Mouse (Mus musculus): ENCODE measurements around the gene Gm9195. TPM values are rescaled to one million over a fixed set of nuclear protein-coding genes. Genes with fewer than 3 reads are reported as not detected.

Gene Gm9195
- polyA plus RNA-seq, 1 experiment from 2014 or later, result not detected

DNA sequence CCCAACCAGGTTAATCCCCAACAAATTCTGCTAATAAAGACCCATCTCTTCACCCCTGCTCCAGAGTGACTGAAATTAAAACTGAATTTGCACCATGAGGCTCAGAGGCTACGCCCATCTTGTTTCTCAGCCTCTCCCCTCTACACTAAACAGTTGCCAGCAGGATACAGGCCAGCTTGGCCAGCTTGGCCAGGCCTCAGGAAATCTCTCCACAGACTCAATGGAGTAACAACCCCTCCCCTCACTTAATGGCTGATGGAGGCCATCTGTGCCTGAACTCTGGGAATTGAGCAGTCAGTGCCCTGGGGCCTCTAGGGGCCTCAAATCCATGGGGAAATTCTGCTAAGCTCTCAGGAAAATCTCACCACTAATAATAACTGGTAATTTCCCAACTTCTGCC is 101.9 kb downstream of the Gm9195 start:
- Histone ChIP-seq H3K9me3 (ENCODE audit: control insufficient read depth) (no peaks in the 10 kb centered on the region), H3K4me1 (replicated peaks; ENCODE audit: control insufficient read depth, insufficient read depth, low read length) (no peaks in the 10 kb centered on the region), H3K36me3 (ENCODE audit: control insufficient read depth, insufficient read depth) (no peaks in the 10 kb centered on the region), H3K4me2 (replicated peaks; ENCODE audit: low read depth) (no peak overlapping the region), H3K27me3 (replicated peaks; ENCODE audit: control insufficient read depth, insufficient read depth, low read length) (no peaks in the 10 kb centered on the region), H3K27ac (ENCODE audit: low read depth, low read length) (no peak overlapping the region), H3K4me3 (ENCODE audit: low read depth, low read length) (no peak overlapping the region), H3K9ac (ENCODE audit: low read depth, low read length) (no peak overlapping the region)
- ATAC-seq, result no peak
- 48% methylated on average over 1 of the region's 1 CpGs for WGBS
- TF ChIP-seq CTCF (IDR thresholded peaks at IDR 0.05; ENCODE audit: low read depth), result no peak

DNA sequence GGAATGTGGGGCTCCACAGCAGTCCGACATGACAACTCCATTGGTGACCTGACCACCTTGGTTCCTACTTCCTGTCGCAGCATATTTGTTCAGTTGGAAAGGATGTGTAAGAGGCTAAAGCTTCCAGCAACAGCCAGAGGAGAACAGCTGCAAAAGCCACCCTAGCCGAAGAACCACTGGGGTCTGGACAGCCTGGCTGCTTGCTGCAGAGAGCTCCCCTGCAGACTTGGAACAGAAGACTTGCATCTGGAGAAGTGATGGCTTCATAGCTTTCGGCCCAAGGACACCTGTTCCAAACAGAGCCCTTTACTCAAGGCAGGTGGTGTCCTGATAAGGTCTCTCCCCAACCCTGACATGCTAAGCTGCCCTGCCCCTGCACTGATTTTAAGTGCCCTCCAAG is 102.3 kb downstream of the Gm9195 start:
- Histone ChIP-seq H3K36me3 (ENCODE audit: control insufficient read depth, insufficient read depth) (no peaks in the 10 kb centered on the region), H3K4me3 (ENCODE audit: low read depth, low read length) (no peak overlapping the region), H3K27me3 (replicated peaks; ENCODE audit: control insufficient read depth, insufficient read depth, low read length) (no peaks in the 10 kb centered on the region), H3K27ac (ENCODE audit: low read depth, low read length) (no peak overlapping the region), H3K4me1 (replicated peaks; ENCODE audit: control insufficient read depth, insufficient read depth, low read length) (no peaks in the 10 kb centered on the region), H3K4me2 (replicated peaks; ENCODE audit: low read depth) (no peak overlapping the region), H3K9me3 (ENCODE audit: control insufficient read depth) (no peaks in the 10 kb centered on the region), H3K9ac (ENCODE audit: low read depth, low read length) (no peak overlapping the region)
- ATAC-seq, result no peak
- TF ChIP-seq CTCF (IDR thresholded peaks at IDR 0.05; ENCODE audit: low read depth), result no peak
- 72% methylated on average over 4 of the region's 4 CpGs for WGBS

DNA sequence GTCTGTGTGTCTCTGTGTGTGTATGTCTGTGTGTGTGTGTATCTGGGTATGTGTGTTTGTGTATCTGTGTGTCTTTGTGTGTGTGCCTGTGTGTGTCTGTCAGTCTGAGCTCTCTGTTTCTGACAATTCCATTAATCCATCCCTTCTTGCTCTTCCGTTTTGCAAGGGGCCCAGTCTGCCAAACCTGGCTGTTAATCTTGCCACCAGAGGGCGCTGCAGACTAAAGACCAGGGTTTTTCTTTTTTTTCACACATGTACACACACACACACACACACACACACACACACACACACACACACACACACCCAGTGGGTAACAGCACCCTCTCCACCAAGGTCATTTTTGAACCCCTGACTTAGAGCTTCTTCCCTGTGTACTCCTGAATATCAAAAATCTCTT is 114.4 kb downstream of the Gm9195 start:
- Histone ChIP-seq H3K36me3 (ENCODE audit: control insufficient read depth, insufficient read depth) (no peaks in the 10 kb centered on the region), H3K9ac (ENCODE audit: low read depth, low read length) (no peak overlapping the region), H3K4me2 (replicated peaks; ENCODE audit: low read depth) (no peak overlapping the region), H3K27me3 (replicated peaks; ENCODE audit: control insufficient read depth, insufficient read depth, low read length) (no peaks in the 10 kb centered on the region), H3K9me3 (ENCODE audit: control insufficient read depth) (no peaks in the 10 kb centered on the region), H3K4me1 (replicated peaks; ENCODE audit: control insufficient read depth, insufficient read depth, low read length) (no peaks in the 10 kb centered on the region), H3K27ac (ENCODE audit: low read depth, low read length) (no peak overlapping the region), H3K4me3 (ENCODE audit: low read depth, low read length) (no peak overlapping the region)
- peak; percentile 79 for TF ChIP-seq CTCF (IDR thresholded peaks at IDR 0.05; ENCODE audit: low read depth)
- 11% methylated on average over 2 of the region's 2 CpGs for WGBS
- ATAC-seq, result no peak

Other genes starting within 250 kb of the Gm9195 start
- gene Fndc3a, start 218.2 kb upstream of the Gm9195 start, polyA plus RNA-seq (2015; fragmentation: Nextera tagmentation; extraction: Ambion mirVana), result 29.7 and 36.3 TPM in 2 replicates